ENCODE assay signal across 17 mouse cellular contexts in genomic region chr2:113764968-113765367, GRCm38 (mm10). TPM values are rescaled to one million over a fixed set of nuclear protein-coding genes. Genes with fewer than 3 reads are reported as not detected.
"Had no signal": no experiment of that assay in that cellular context is flagged by ENCODE, and none has a peak within 500 bp of the region (broad histone marks: within the 10 kb centered on the region; RNA-seq: fewer than 3 reads in every experiment).

No protein-coding gene starts in this region.

- DNase-seq: kidney, adult 8-10 months; kidney, postnatal 10 days; kidney, postnatal 36 days; left cerebral cortex, postnatal 4 days; lung, embryonic 14.5 days; thymus, adult 18-20 months; thymus, postnatal 36 days had no signal

- H3K4me2 ChIP-seq: kidney, embryonic 15.5 days; limb, embryonic 12.5 days; limb, embryonic 15.5 days; liver, embryonic 12.5 days; liver, embryonic 15.5 days; lung, embryonic 14.5 days; midbrain, embryonic 13.5 days had no signal

- H3K4me3 ChIP-seq: kidney, embryonic 15.5 days; limb, embryonic 12.5 days; limb, embryonic 15.5 days; liver, embryonic 12.5 days; liver, embryonic 15.5 days; midbrain, embryonic 10.5 days; midbrain, embryonic 13.5 days had no signal

- H3K36me3 ChIP-seq: kidney, embryonic 15.5 days; limb, embryonic 12.5 days; limb, embryonic 15.5 days; liver, embryonic 12.5 days; liver, embryonic 15.5 days; midbrain, embryonic 10.5 days; midbrain, embryonic 13.5 days had no signal

- ATAC-seq: liver, embryonic 12.5 days; lung, postnatal 0 days; midbrain, embryonic 13.5 days; midbrain, embryonic 16.5 days had no signal

RNA-seq across cellular contexts. Expression of gene Grem1, which starts 6.5 kb away (rescaled TPM):
- total RNA-seq: monocyte, adult 5-6 weeks had no signal
